Mouse (Mus musculus) left cerebral cortex, adult 11 months (tissue): ENCODE results near the gene Sfxn5.
A peak's percentile ranks its signal among the peaks of the same experiment; 100 is the strongest.

ENCODE experiments used
- DNase-seq: peaks from one replicate; pipeline ENCODE4 v3.0.0; 2022; ENCODE audit warnings: low spot score

Gene Sfxn5

DNA sequence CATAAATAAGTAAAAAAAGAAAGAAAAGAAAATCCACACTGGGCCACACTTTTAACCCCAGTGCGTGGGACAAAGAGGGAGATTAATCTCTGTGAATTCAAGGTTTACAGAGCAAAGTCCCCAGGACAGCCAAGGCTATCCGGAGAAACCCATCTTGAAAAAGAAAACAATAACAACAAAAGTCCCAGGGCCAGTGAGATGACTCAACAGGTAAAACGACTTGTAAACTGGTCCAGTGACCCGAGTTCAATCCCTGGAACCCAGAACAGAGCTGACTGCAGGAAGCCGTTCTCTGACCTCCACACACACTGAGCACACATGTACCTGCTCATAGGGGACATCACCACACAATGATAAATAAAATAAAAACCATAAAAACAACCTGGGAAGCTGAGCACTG lies 31.2 kb upstream of the Sfxn5 start:
- no peak for DNase-seq

DNA sequence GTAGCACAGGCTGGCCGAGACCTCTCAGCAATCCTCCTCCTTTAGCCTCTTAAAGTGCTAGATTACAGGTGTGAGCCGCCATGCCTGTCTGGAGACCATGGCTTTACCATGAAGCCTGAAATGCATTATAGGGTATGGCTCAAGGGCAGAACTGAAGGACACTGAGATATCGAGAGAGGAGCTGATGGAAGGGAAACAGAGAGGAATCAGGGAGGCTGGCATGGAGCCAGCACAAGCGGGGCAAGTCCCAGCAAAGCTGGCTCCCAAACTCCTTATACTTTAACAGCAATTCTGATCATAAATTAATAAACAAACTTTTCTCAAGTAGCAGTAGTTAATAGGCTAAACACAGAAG lies 30.7 kb upstream of the Sfxn5 start:
- no peak for DNase-seq

DNA sequence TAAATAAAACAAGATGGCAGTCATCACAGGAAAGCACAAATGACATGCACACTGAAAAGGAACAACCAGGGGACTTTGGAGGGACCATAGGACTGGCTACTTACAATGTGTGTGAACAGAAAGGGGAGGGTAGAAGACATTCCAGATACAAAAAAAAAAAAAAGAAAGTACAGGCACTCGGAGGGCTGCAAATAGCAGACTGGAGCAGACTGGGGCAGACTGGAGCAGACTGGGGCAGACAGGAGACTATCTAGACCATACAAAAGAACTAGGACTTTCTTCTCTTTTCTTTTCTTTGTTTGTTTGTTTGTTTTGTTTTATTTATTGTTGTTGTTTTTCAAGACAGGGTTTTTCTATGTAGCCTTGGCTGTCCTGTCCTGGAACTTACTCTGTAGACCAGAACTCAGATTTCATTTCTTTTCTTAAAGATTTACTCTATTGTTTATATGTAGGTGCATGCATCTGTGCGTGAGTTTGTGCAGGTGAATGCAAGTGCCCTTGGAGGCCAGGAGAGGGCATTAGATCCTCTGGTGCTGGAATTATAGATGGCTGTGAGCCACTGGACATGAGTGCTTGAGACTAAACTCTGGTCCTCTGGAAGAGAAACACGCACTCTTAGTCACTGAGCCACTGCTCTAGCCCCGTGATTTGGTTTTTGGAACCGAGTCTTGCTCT lies 30.1 kb upstream of the Sfxn5 start:
- no peak for DNase-seq

DNA sequence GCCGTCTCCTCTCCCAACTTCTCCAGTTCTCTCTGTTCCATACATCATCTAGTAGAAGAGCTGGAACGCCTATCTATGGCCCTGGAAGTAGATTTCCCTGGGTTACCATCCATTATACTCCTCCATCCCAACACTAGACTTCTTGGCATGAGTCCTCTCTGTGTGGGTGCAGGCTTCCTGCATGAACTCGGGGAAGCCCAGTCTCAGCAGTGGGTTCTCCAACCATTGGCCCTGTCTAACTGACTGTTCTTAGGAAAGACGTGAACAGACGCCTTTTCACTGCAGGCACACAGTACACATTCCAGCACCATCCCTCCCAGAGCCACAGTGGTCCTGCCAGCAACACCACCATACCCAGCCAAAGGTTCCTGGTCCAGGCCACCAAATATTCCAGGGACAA lies 29.4 kb upstream of the Sfxn5 start:
- DNase-seq, result no peak

DNA sequence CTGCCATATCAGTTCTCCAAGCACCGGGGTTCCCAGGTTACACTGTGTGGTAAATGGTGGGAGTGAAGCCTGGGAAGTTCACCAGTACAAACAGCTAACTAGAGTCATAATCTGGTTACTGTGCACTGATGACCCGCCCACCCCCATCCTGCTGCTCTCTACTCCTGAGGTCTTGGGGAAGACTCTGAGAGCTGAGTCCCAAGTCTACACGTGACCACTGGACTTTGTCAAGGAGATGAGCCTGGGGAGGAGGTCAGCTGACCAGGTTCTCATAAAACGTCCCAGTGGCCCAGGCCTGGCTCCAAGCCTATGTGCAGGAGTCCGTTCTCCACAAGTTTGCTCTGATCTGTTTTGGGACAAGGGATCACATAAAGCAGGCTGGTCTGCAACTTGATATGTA lies 27.1 kb upstream of the Sfxn5 start:
- no peak for DNase-seq

DNA sequence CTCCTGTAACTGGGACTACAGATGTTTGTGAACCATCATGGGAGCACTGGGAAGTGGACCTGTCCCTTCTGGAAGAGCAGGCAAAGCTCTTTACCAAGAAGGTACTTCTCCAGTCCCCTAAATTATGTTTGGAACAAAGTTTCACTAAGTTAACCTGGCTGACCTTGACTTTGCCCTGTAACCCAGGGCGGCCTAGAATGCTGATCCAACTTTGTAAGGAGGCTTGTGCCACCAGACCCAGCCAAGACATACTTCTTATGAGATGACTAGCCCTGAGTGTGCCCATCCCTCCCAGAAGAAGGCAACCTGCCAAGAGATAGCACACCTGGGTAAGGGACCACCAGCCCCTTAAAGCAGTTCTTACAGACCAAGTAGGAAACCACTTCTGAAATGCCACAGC lies 25.7 kb upstream of the Sfxn5 start:
- no peak for DNase-seq

DNA sequence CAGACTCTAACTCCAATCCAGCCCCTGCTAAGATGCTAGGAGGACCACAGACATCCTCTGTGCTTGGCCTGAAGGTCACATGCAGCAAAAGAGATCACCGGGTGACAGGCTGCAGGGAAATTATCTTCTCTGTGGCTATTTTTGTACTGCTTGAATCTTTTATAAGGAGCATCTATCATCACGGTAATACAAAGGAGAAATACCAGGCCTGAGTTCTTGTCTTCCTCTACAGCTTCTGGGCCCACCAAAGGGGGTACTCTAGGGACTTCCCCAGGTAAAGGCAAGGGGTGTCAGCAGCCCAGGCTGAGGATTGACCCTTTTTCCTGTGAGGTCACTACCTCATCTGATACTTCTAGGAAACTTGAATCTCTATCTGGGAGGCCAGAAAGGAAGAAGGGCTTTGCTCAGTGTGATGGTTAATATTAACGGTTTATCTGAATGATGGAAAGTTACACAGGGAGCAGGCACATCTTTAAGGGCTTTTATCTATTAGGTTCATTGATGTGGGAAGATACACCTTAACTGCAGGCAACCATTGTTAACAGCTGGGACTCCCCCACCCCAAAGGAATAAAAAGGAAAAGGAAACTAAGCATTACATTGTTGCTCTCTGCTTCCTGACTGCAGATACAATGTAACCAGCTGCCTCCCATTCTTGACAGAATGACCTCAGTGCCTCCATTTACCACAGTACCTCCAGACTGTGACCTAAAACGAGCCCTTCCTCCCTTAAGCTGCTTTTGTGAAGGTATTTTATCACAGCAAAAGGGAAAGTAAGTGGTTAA lies 23.7 kb upstream of the Sfxn5 start:
- no peak for DNase-seq

DNA sequence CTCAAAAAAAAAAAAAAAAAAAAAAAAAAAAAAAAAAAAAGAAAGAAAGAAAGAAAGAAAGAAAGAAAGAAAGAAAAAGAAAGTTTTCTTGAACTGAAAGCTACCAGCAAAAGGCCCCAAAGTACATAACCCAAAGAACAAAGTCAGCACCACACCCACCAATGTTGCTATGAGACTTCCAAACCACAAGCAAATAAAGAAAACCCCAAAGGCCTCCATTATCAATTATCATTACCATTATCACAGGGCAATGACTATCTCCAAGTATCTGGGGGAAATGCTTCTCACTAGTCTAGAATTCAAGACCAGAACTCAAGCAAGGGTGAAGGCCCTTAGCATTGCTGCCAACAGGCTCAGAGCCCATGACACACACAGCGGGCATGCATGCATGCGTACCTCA lies 22.5 kb upstream of the Sfxn5 start:
- no peak for DNase-seq

DNA sequence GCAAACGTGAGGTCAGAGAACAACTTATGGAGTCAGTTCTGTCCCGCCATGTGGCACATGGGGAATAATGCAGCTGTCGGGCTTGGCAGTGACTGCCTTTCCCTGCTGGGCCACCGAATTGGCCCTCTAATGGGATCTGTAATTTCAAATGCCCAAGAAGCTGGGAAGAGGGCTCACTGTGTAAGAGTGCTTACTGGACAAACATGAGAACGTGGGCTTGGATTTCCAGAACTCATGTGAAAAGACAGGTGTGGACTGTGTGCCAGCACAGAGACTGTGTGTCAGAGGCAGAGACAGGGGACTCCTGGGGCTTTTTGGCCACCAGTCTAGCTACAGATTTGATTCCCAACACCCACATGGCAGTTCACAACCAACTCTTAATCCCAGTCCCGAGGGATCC lies 21.5 kb upstream of the Sfxn5 start:
- no peak for DNase-seq

DNA sequence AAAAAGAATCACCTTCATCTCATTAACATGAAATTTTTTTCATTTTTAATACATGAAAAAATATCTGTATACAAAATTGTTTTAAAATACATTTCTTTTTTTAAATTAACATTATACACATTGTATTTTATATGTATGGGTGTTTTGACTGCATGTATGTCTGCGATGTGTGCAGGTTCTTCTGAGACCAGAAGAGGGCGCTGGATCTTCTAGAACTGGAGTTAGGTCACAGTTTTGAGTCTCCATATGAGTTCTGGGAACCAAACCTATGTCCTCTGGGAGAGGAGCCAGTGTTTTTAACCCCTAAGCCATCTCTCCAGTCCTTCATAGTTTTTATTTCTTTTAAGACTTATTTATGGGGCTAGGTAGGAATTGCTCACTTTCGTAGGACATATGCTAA lies 20.5 kb upstream of the Sfxn5 start:
- no peak for DNase-seq

DNA sequence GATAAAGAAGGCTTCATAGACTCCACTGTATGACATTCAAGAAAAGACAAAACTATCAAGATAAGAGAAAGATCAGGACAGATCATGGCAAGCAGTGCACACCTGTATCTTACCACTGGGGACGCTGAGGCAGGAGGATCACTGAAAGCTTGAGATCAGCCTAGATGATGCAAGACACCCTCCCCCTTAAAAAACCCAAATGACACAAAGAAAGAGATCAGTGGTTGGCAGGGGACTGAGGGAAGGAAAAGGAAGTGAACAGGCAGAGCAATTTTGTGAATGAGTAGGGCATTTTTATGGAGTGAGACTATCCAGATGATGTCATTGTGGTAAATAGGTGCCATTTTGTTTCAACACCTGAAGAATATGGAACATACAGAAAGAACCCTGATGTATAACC lies 16.9 kb upstream of the Sfxn5 start:
- DNase-seq, result no peak

DNA sequence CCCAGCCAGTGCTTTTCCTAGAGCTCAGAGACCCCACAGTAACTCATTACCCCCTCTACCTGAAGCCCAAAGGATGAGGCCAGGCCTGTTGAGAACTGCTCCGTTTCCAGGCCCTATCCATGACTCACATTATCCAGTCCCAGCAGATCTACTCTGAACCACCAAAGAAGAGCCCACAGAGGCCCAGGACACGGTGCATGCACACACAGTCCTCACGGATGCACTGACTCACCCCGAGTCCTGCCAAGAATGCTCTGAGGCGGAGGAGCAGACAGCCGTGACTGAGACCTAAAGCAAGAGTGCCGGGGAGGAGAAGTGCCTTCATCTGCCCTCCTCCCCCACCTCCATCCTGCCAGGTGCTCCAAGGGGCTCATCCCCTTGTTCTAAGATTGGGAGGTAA lies 16.0 kb upstream of the Sfxn5 start:
- DNase-seq, result no peak

DNA sequence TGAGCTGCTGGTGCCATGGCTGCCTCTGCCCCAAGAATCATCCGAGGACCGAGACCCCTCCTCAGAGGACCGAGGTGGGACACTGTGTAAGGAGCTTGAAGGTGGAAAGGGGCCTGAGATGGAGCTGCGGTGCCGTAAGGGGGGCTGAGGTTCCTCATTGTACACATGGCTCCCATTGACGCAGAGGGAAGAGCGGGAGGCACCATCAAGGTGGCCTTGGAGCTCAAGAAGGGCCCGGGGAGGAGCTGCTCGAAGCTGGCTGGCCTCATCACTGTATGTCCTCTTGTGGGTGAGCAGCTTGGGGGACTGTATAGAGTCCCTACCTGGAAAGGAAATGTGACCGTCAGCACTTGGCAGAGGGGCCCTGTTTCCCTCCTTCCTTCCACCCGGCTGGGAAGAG lies 14.9 kb upstream of the Sfxn5 start:
- no peak for DNase-seq

DNA sequence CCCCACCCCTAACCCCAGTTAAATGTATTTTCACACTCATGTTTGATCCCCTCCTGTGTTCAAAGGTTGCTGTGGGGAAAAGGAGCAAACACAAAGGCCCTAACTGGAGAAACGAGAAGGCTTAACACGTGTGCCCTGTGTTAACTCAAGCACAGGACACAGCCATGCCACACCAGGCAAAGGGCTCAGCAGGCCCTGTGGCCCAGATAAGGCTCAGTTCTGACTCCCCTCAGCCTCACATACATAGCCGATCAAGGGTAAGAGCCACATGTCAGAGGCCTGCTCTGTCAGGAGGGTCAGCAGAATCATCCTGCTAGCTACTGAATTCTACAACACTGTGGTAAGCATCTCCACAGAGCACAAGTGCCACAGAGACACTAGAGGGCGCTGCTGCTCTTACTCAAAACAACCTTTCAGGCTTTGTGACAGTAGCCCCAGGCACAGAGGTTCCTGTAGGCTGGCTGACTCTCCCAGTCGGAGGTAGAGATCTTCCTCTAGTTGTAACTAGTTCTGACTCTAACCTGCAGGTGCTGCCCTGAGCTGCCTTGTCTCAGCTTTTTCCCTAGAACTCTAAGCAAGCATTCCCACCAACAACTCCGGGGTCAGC lies 12.9 kb upstream of the Sfxn5 start:
- peak; percentile 73 for DNase-seq

DNA sequence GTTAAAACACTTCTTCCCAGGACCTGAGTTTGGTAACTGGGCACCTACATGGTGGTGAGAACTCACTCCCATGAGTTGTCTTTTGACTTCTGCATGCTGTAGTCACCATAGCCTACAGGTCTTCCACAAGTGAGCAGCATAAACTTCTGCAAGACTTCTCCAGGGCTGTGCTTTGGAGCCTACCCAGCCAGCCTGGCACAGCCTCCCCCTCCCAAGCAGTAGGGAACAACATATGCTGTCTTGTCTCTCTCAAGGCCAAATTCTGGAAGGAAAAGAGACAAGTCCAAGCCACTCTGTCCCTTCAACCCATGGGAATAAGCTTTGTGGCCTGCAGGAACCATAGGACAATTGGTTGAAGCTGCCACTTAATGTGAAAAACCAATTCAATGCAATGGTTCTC lies 11.7 kb upstream of the Sfxn5 start:
- no peak for DNase-seq

DNA sequence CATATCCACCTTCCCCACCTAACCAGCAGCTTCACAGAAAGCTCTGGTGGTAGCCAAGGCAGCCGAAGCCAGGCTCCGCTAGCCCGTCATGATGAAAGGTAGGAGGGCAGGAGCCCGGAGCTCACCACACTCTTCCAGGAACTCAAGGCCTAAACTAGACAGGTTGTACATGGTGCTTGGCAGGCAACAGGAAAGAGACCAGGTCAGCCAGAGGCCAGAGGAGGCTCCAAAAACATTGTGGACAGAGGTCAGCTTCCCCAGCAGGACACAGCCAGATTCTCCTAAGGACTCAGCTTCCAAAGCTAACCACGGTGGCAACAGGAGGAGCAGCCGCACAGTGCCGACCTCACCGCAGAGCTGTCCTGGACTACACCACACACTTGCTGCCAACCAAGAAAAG lies 9.8 kb upstream of the Sfxn5 start:
- DNase-seq, result no peak

DNA sequence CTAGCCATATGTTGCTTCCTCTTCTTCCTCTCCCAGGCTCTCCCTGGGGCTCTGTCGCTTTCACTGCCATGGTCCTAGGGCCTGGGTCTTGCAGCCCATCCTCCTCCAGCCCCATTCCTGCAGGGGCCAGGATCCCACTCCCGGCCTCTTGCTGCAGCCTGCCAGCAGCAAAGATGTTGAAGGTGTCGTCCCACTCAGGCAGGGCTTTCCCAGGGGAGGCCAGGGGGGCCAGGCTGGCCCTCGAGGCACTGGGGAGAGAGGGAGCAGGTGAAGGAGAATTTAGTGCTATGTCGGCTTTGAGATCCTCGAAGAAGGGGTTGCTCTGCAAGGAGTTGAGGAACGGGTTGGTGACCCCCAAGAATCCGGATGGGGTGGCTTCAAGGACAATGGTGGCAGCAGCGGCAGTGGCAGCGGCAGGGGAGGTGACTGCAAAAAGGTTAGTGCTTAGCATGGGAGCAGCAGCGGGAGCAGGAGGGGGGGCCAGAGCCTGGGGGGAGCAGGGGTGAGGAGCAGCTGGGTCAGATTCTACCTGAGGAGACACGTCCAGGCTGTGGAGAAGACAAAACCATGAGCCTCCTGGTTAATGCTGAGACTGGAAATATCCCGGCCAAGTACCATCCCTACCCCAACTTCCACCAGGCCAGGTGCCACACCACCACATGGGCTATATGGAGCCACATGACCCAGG lies 8.7 kb upstream of the Sfxn5 start:
- no peak for DNase-seq

DNA sequence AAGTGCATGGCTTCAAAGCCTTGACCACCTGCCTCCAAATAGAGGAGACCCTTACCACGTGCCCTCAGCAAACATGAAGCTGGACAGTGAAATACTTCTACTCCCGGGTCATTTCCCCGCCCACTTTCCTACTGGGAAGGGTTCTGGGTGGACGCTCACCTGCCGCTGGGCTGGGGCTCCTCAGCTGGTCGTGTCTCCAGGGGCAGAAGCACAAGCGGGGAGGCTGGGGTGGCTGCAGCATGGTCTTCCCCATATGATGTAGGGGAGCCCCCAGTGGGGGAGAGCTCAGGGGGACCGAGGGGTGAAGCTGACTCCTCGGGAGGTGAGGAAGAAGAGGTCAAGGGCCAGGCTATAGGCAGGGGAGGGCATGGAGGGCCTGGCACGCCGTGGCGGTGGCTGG lies 7.0 kb upstream of the Sfxn5 start:
- DNase-seq, result no peak

DNA sequence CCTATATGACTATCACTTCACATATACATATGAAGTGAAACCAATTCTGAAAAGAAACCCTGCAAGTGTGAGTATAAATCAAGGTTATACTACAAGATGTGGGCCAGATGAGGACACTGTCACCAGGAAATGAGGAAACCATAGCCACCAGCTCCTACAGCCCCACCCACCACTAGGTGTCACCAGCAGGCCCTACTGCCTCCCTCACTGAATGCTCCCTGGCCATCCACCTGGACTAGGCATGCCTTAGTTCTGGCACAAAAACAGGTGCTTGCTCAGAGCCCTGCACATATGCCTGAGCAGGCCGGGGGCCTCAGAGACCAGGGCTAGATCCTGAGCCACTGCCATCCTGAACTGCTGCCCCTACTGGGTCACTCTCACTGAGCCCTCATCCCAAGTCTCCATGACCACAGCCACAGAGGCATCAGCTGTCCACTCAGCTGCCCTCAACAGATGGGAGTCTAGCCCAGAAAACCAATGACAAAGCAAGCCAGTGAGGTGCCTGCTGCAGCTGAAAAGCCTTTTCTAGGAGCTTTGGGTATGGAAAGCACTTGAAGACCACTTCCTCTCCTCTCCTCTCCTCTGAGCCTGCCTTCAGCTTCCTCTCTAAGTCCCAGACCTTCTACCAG lies 6.2 kb upstream of the Sfxn5 start:
- DNase-seq, result no peak

DNA sequence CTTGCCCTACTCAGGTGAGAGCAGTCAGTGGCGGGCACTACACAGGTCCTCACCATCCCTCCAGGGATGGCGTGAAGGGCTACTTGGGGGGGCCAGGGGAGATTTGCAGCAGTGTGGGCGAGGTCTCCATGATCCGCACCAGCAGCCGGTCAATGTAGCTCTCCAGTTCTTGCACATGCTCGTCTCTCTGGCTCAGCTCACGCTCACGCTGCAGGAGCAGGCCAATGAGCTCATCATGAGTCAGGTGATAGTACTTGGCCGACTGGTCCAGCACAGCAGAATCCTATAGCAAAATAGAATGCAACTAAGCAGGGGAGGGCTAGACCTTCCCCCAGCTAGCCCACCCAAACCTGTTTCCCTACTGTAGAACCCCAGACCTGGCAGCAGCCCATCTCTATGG lies 3.7 kb upstream of the Sfxn5 start:
- no peak for DNase-seq

DNA sequence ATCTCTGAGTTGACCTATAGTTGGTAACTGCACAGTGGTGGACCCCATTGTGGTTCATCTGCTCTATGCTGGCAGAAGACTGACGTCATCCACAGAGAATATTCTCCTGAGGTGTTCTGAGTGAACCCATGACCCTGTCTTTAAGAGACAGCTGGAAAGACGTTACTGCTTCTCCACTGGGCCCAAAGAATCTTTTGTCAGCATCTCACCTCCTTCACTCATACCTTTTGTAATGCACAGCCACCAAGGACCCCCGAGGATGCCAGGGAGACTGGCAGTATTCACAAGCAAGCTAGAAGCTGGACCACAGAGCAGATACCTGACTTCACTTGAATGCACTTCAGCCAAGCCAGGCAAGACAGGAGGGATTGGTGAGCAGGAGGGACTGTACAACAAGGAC lies 2.1 kb upstream of the Sfxn5 start:
- DNase-seq, result no peak

DNA sequence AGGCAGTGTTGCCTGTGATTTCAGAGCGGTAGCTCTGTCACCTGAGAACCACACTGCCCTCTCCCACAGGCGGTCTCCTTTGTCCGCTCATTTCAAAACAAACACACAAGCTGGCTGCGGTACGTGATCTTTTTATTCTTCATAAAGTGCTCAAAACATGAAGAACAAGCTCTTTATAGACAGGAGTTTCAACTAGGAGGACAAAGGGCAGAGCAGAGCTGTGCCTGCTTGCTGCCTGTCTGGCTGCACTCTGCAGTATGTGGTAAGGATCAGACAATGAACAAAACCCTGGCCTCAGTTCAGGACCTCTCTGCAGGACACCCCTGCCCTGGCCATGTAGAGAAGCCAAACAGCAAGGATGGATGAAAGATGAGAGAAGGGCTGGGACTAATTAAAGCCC lies 1.6 kb upstream of the Sfxn5 start:
- no peak for DNase-seq

DNA sequence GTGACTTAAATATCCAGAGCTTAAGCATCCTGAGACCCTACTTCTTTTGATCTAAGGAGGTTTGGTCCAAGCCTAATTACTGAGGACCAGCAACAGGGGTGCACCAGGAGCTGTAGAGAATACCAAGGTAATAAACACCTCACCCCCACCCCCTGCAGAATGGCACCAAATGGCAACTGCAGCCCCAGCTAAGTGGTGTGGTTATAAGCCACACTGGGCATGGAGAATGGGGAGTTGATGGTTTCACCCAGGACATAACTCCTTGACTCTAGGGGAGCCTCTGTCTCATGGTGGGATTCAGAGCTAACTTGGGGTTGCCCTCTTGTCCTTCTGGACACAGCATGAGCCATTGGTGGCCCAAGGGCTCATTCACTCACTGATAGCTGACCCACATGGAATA lies 1.0 kb upstream of the Sfxn5 start:
- DNase-seq, result no peak
